Mouse (Mus musculus) thymus, adult 2 months (tissue): ENCODE measurements around the gene Pidd1.

ENCODE experiments used
- CTCF ChIP-seq: fragments of 200-500 bp; IDR thresholded peaks from 2 replicates; pipeline ENCODE4 v1.5.1; 2012; ENCODE audit warnings: mild to moderate bottlenecking, control low read depth, low read length, moderate library complexity, borderline replicate concordance; ENCODE audit not compliant: control insufficient read depth, poor library complexity, insufficient read depth; ENCODE audit errors: extremely low read depth
- POLR2A ChIP-seq: fragments of 200-500 bp; IDR thresholded peaks from 2 replicates; pipeline ENCODE4 v1.6.1; 2012; ENCODE audit warnings: mild to moderate bottlenecking, low read length, control low read depth, moderate library complexity; ENCODE audit not compliant: control insufficient read depth, poor library complexity, insufficient read depth; ENCODE audit errors: extremely low read depth

- TF ChIP-seq CTCF (no peak), POLR2A (no peak)
Measured at GRCm38 (mm10) chr7:141462333-141462821, 18.6 kb upstream of the Pidd1 start.
